Mouse (Mus musculus) megakaryocyte, embryonic 14.5 days (primary cell): ENCODE measurements at regions not wholly inside any gene's neighbourhood (a gene's known extent, or its start where the extent isn't known, plus 50 kb on each side); places are given as distances from the start of the nearest gene placed in this dataset.

Source experiments
- FLI1 ChIP-seq: IDR thresholded peaks from 2 replicates; pipeline ENCODE4 v1.6.1; 2012; ENCODE audit warnings: low read length, inconsistent platforms, mixed read lengths
- GATA1 ChIP-seq: IDR thresholded peaks from 3 replicates; pipeline ENCODE4 v1.6.1; 2012; ENCODE audit warnings: mixed read lengths, low read length, inconsistent platforms, borderline replicate concordance

- TF ChIP-seq FLI1 (no peak), GATA1 (no peak)
These were observed 168.3 kb upstream of the Mctp2 start for GRCm38 (mm10) chr7:72474751-72475150.
